Mouse (Mus musculus) MEL-GATA-1-ER (cell line): ENCODE measurements around the gene Gatad2a.

Source experiments
- DNase-seq: peaks from one replicate; pipeline ENCODE4 v3.0.0-alpha.2; 2012; ENCODE audit warnings: low read depth; ENCODE audit errors: extremely low read depth

The Gatad2a gene

GRCm38 (mm10) chr8:69876967-69877366 lies 119.2 kb downstream of the Gatad2a start:
- DNase-seq: no peak

- DNase-seq: no peak
Measured at GRCm38 (mm10) chr8:69876097-69876496, 120.1 kb downstream of the Gatad2a start.

- DNase-seq: no peak
Measured at GRCm38 (mm10) chr8:69874654-69875053, 121.5 kb downstream of the Gatad2a start.

- DNase-seq: no peak
Measured at GRCm38 (mm10) chr8:69874155-69874554, 122.0 kb downstream of the Gatad2a start.

GRCm38 (mm10) chr8:69870907-69871306 lies 125.3 kb downstream of the Gatad2a start:
- DNase-seq: no peak

GRCm38 (mm10) chr8:69870003-69870765 lies 126.0 kb downstream of the Gatad2a start:
- no peak for DNase-seq

GRCm38 (mm10) chr8:69867696-69868326 lies 128.4 kb downstream of the Gatad2a start:
- DNase-seq: no peak

GRCm38 (mm10) chr8:69864180-69864579 lies 132.0 kb downstream of the Gatad2a start:
- no peak for DNase-seq

GRCm38 (mm10) chr8:69863387-69864020 lies 132.7 kb downstream of the Gatad2a start:
- DNase-seq: no peak

- no peak for DNase-seq
Measured at GRCm38 (mm10) chr8:69861251-69861650, 134.9 kb downstream of the Gatad2a start.

GRCm38 (mm10) chr8:69860807-69861206 lies 135.4 kb downstream of the Gatad2a start:
- no peak for DNase-seq
